In the genomic region with DNA sequence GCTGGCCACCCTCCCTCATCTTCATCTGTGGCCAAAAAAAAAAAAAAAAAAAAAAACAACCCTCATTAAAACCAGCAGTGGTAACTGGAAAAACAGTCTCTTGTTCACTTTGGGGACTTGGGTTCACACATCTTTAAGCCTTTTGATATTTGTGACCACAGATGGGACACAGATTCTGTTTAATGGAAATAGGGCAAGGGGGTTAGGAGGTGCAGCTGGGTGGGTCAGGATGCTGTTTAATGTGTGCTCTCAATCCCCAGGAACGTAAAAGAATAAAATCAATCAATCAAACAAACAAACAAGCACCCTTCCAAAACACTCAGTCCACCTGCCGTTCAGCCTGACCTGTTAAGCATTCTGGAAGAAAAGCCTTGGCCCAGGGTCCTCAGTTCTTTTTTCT, we compare ENCODE assay signal across 10 mouse cellular contexts. TPM values are rescaled to one million over a fixed set of nuclear protein-coding genes. Genes with fewer than 3 reads are reported as not detected.
DNase-seq lines count a peak whose midpoint lies in the region; ATAC-seq lines count a peak whose summit lies in the region.
"Had no signal": no experiment of that assay in that cellular context is flagged by ENCODE, and none has a peak within 500 bp of the region (broad histone marks: within the 10 kb centered on the region; RNA-seq: fewer than 3 reads in every experiment).

No protein-coding gene starts in this region.

- no peaks in the 10 kb centered on the region for H3K9me3 ChIP-seq in heart, embryonic 10.5 days
- H3K9me3 ChIP-seq in lung, embryonic 16.5 days (ENCODE audit: control insufficient read depth, low read length), result no peaks in the 10 kb centered on the region
- no peaks in the 10 kb centered on the region for H3K9me3 ChIP-seq in intestine, embryonic 14.5 days (ENCODE audit: control insufficient read depth, low read length)
- H3K9me3 ChIP-seq in midbrain, embryonic 14.5 days (ENCODE audit: control insufficient read depth, low read length), result no peaks in the 10 kb centered on the region
- H3K9me3 ChIP-seq: megakaryocyte, embryonic 14.5 days had no signal

- peaks cover 21% of the 10 kb centered on the region for H3K36me3 ChIP-seq in heart, embryonic 10.5 days
- peaks cover 18% of the 10 kb centered on the region for H3K36me3 ChIP-seq in lung, embryonic 16.5 days (ENCODE audit: control insufficient read depth, insufficient read depth, low read length)
- no peaks in the 10 kb centered on the region for H3K36me3 ChIP-seq in intestine, embryonic 14.5 days (ENCODE audit: control insufficient read depth, insufficient read depth, low read length)
- H3K36me3 ChIP-seq in midbrain, embryonic 14.5 days (ENCODE audit: control insufficient read depth, insufficient read depth, low read length), result peaks cover 43% of the 10 kb centered on the region

- no peak for ATAC-seq in lung, embryonic 16.5 days (ENCODE audit: low read depth)
- no peak for ATAC-seq in intestine, embryonic 14.5 days (replicated peaks; ENCODE audit: low FRiP score, low TSS enrichment, low read depth)
- ATAC-seq in midbrain, embryonic 14.5 days (ENCODE audit: low FRiP score, low TSS enrichment), result no peak

- no peak overlapping the region for H3K9ac ChIP-seq in lung, embryonic 16.5 days (ENCODE audit: low read length)
- H3K9ac ChIP-seq in intestine, embryonic 14.5 days (ENCODE audit: low read length), result no peak overlapping the region
- no peak overlapping the region for H3K9ac ChIP-seq in midbrain, embryonic 14.5 days (replicated peaks; ENCODE audit: low read length)

- 0 out of 2 replicates have a peak overlapping the region, but pooled peaks have one; percentile 27 for H3K4me3 ChIP-seq in heart, embryonic 10.5 days
- no peak overlapping the region for H3K4me3 ChIP-seq in lung, embryonic 16.5 days (ENCODE audit: low read length)
- H3K4me3 ChIP-seq in intestine, embryonic 14.5 days (ENCODE audit: low read depth, low read length), result no peak overlapping the region
- H3K4me3 ChIP-seq in midbrain, embryonic 14.5 days (replicated peaks; ENCODE audit: low read depth, low read length), result no peak overlapping the region
- H3K4me3 ChIP-seq: megakaryocyte, embryonic 14.5 days had no signal

- H3K4me2 ChIP-seq in lung, embryonic 16.5 days (ENCODE audit: low read depth, low read length), result no peak overlapping the region
- H3K4me2 ChIP-seq in intestine, embryonic 14.5 days (ENCODE audit: low read length), result 0 out of 2 replicates have a peak overlapping the region, but pooled peaks have one; percentile 2
- no peak overlapping the region for H3K4me2 ChIP-seq in midbrain, embryonic 14.5 days (ENCODE audit: low read length)

- 29% methylated on average over 2 of the region's 2 CpGs for WGBS in heart, embryonic 10.5 days
- 4% methylated on average over 2 of the region's 2 CpGs for WGBS in lung, embryonic 16.5 days
- WGBS in intestine, embryonic 14.5 days, result 8% methylated on average over 2 of the region's 2 CpGs
- WGBS in midbrain, embryonic 14.5 days, result 2% methylated on average over 2 of the region's 2 CpGs

- no peaks in the 10 kb centered on the region for H3K27me3 ChIP-seq in heart, embryonic 10.5 days (ENCODE audit: insufficient read depth, poor library complexity, severe bottlenecking)
- no peaks in the 10 kb centered on the region for H3K27me3 ChIP-seq in lung, embryonic 16.5 days (ENCODE audit: control insufficient read depth, insufficient read depth, low read depth, low read length)
- no peaks in the 10 kb centered on the region for H3K27me3 ChIP-seq in intestine, embryonic 14.5 days (replicated peaks; ENCODE audit: control insufficient read depth, insufficient read depth, low read length)
- no peaks in the 10 kb centered on the region for H3K27me3 ChIP-seq in midbrain, embryonic 14.5 days (ENCODE audit: control insufficient read depth, insufficient read depth, low read length)

- H3K27ac ChIP-seq in heart, embryonic 10.5 days, result peak overlapping the region; percentile 85
- peak overlapping the region; percentile 92 for H3K27ac ChIP-seq in lung, embryonic 16.5 days (ENCODE audit: low read length)
- no peak overlapping the region for H3K27ac ChIP-seq in intestine, embryonic 14.5 days (ENCODE audit: low read depth)
- H3K27ac ChIP-seq in midbrain, embryonic 14.5 days (replicated peaks; ENCODE audit: low read depth, low read length), result peak overlapping the region; percentile 64

- DNase-seq in heart, embryonic 10.5 days (ENCODE audit: low spot score), result no peak
- DNase-seq in heart, postnatal 14 days, result no peak
- no peak for DNase-seq in lung, postnatal 4 days
- no peak for DNase-seq in intestine, embryonic 14.5 days (ENCODE audit: low spot score)
- DNase-seq in midbrain, embryonic 14.5 days, result no peak
- no peak for DNase-seq in c-Kit-positive CD71-positive TER-119-positive erythroid progenitor cells, embryonic 14.5 days (ENCODE audit: low spot score)
- DNase-seq in left cerebral cortex, postnatal 25 days (ENCODE audit: low spot score in 2 of 2), result no peak
- DNase-seq: layer of hippocampus, postnatal 36 days had no signal

- intact Hi-C loops in heart, postnatal 14 days (cut with DNase I), result no loop called here
- intact Hi-C loops in left cerebral cortex, postnatal 25 days (cut with DNase I), result no loop called here

- H3K4me1 ChIP-seq in heart, embryonic 10.5 days, result peaks cover 68% of the 10 kb centered on the region
- H3K4me1 ChIP-seq in lung, embryonic 16.5 days (replicated peaks; ENCODE audit: control insufficient read depth, insufficient read depth, low read length), result peaks cover 53% of the 10 kb centered on the region
- H3K4me1 ChIP-seq in intestine, embryonic 14.5 days (replicated peaks; ENCODE audit: control insufficient read depth, insufficient read depth, low read length), result peaks cover 22% of the 10 kb centered on the region
- peaks cover 65% of the 10 kb centered on the region for H3K4me1 ChIP-seq in midbrain, embryonic 14.5 days (ENCODE audit: control insufficient read depth, insufficient read depth, low read length)

RNA-seq across cellular contexts. Expression of gene Nuak2, which starts 17.3 kb away (rescaled TPM):
- 3.0 and 3.4 TPM in 2 replicates for polyA plus RNA-seq in heart, embryonic 10.5 days (2016; fragmentation: Nextera tagmentation; extraction: Ambion mirVana)
- total RNA-seq in heart, postnatal 14 days (2021), result 1 to 10 TPM; 3.6 to 5.4 TPM
- polyA plus RNA-seq in lung, embryonic 16.5 days (2015; fragmentation: Nextera tagmentation; extraction: Ambion mirVana), result 23.4 TPM in 2 replicates
- 2.1 and 4.4 TPM in 2 replicates for polyA plus RNA-seq in intestine, embryonic 14.5 days (2014; fragmentation: Nextera tagmentation; extraction: Ambion mirVana)
- polyA plus RNA-seq in midbrain, embryonic 14.5 days (2014; fragmentation: Nextera tagmentation; extraction: Ambion mirVana), result 22.3 and 38.0 TPM in 2 replicates
- under 1 TPM; 0.94 to 0.96 TPM for total RNA-seq in left cerebral cortex, postnatal 25 days (2021)

RNA-seq across cellular contexts. Expression of gene Klhdc8a, which starts 34.8 kb away (rescaled TPM):
- polyA plus RNA-seq in heart, embryonic 10.5 days (2016; fragmentation: Nextera tagmentation; extraction: Ambion mirVana), result 0.26 and 0.60 TPM in 2 replicates
- 10 to 100 TPM; 23.6 to 29.0 TPM for total RNA-seq in heart, postnatal 14 days (2021)
- polyA plus RNA-seq in lung, embryonic 16.5 days (2015; fragmentation: Nextera tagmentation; extraction: Ambion mirVana), result 0.50 and 0.87 TPM in 2 replicates
- polyA plus RNA-seq in intestine, embryonic 14.5 days (2014; fragmentation: Nextera tagmentation; extraction: Ambion mirVana), result 0.19 and 0.22 TPM in 2 replicates
- 10.1 and 11.1 TPM in 2 replicates for polyA plus RNA-seq in midbrain, embryonic 14.5 days (2014; fragmentation: Nextera tagmentation; extraction: Ambion mirVana)
- total RNA-seq in left cerebral cortex, postnatal 25 days (2021), result 10 to 100 TPM; 11.3 to 14.1 TPM

RNA-seq across cellular contexts. Expression of gene Tmcc2, which starts 57.9 kb away (rescaled TPM):
- 10.1 and 12.6 TPM in 2 replicates for polyA plus RNA-seq in heart, embryonic 10.5 days (2016; fragmentation: Nextera tagmentation; extraction: Ambion mirVana)
- total RNA-seq in heart, postnatal 14 days (2021), result 10 to 100 TPM; 14.8 to 15.4 TPM
- 11.0 and 16.3 TPM in 2 replicates for polyA plus RNA-seq in lung, embryonic 16.5 days (2015; fragmentation: Nextera tagmentation; extraction: Ambion mirVana)
- polyA plus RNA-seq in intestine, embryonic 14.5 days (2014; fragmentation: Nextera tagmentation; extraction: Ambion mirVana), result 6.4 and 7.8 TPM in 2 replicates
- 28.4 and 29.1 TPM in 2 replicates for polyA plus RNA-seq in midbrain, embryonic 14.5 days (2014; fragmentation: Nextera tagmentation; extraction: Ambion mirVana)
- 100 to 1,000 TPM; 158 to 162 TPM for total RNA-seq in left cerebral cortex, postnatal 25 days (2021)
